Mouse (Mus musculus) brain, embryonic 14.5 days (tissue): ENCODE results near the gene Pinlyp. TPM values are rescaled to one million over a fixed set of nuclear protein-coding genes. Genes with fewer than 3 reads are reported as not detected.

Experiments used
- DNase-seq: peaks from one replicate; pipeline ENCODE4 v3.0.0-alpha.2; 2011; ENCODE audit warnings: low read depth
- CTCF ChIP-seq: fragments of 200-500 bp; IDR thresholded peaks from 2 replicates; pipeline ENCODE4 v1.5.1; 2012; ENCODE audit warnings: inconsistent platforms, mild to moderate bottlenecking, moderate library complexity, borderline replicate concordance; ENCODE audit not compliant: insufficient read depth, insufficient read length; ENCODE audit errors: extremely low read depth
- POLR2A ChIP-seq: fragments of 200-500 bp; IDR thresholded peaks from 2 replicates; pipeline ENCODE4 v1.6.1; 2012; ENCODE audit warnings: mild to moderate bottlenecking, inconsistent platforms, borderline replicate concordance; ENCODE audit not compliant: poor library complexity, insufficient read depth, insufficient read length, severe bottlenecking; ENCODE audit errors: extremely low read depth
- polyA plus RNA-seq: library from polyadenylated mRNA; depleted of rRNA; stranded (reverse); fragments of >200 nt; gene quantifications from 2 replicates; pipeline ENCODE4 v1.2.3, GENCODE M21; 2012

Pinlyp gene
- polyA plus RNA-seq, 1 experiment, result 0.21 TPM

DNA sequence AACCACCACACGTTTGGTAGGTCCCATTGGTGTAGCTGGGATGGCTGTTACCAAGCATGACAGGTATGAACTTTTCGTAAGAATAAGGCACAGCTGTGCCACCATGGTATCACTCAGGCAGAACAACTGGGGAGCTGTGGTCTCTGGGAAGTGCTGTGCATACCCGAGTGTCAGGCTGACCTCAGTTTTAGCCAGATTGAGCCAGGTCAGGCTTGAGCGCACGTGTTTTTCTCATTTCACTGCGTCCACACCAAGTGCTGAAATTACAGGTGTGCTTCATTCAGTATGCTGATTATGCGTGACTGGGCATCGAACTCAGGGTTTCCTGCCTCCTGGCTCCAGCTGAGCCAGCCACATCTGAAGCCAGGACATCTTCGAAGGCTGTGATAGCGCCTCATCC is 9.9 kb upstream of the Pinlyp start:
- no peak for DNase-seq
- TF ChIP-seq POLR2A, result no peak
- TF ChIP-seq CTCF, result no peak

DNA sequence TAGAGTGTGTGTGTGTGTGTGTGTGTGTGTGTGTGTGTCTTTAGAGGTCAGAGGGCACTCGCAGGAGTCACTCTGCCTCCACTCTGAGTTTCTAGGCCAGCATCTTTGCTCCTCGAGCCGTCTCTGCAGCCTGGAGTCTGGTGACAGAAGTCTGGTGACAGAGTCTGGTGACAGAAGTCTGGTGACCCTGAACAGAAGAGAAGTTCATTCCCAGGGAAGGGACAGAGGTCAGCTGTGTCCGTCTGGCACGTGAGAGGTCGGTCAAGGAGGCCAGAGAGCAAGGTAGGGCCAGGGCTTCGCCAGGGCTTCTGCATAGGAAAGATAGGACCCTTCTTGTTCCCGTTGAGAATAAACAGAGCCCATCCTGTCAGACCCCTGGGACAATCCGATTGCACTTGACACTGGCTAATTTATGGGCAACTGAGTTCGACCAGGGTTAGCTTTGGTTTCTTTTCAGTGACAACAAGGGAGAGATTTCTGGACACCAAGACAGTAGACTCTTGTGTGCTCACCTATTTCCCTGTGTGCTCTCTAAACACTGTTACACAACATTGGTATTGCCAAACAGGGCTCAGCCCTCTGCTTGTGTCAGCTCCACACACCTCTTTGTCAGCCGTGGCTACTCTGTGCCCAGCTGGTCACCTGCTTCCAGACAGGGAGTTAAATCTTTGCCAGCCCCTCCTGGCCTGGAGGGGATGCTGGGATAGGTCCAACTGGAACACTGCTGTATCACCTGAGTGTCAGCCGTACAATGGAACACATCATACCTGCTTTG is 6.3 kb upstream of the Pinlyp start:
- no peak for DNase-seq
- TF ChIP-seq POLR2A, result no peak
- no peak for TF ChIP-seq CTCF

DNA sequence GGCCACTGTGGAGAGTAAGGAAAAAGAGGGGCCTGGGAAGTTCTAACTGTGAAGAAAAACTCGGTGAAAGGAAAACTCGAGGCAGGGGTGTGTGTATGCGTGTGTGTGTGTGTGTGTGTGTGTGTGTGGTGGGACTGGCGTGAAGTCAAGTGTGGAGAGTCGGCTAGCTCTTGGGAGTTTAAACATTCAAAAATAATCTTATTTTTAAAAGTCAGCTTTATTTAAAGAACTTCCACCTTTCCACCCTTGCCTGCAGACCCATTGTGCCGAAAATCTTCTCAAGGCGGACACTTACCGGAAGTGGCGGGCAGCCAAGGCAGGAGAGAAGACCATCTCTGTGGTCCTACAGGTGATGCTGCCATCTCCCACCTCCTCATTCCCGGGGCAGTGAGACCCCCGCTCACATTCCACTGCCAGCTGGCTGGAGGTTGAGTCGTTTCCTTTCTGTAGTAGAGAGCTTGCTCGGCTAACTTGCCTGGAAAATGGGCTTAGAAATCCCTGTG is 1.7 kb upstream of the Pinlyp start:
- no peak for DNase-seq
- TF ChIP-seq POLR2A, result no peak
- TF ChIP-seq CTCF, result no peak

DNA sequence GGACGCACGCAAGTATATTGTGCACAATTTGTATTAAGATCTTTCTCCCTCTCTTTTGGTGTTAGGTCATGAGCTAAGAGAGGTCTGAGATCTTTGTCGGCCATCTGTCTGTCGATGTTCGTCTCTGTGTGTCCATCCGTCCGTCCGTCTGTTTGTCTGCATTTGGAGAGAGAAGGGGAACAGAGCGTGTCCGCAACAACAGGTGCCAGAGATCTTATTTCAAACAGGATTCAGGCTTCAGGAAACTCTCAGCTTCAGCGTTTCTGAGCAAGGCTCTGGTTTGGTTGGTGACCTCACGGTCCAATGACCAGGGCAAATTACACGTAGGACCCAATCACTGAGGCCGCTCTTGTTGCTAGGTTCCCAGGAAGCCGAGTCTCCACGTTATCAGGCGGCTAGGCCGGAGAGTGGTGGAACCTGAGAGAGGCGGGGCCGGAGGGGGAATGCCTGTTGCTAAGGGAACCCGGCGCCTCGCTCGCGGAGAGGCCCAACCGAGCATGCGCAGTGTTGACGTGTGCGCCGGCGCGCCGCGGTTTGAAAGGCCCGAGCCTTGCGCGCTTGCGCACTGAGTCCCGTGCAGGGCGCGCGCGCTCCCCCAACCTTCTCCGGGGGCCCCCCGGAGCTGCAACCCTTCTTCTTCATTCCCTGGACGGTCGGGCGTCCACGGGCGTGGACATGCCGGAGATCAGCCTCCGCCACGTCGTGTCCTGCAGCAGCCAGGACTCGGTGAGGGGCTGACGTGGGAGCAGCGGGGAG is 894 bp upstream of the Pinlyp start:
- peak; percentile 99 for DNase-seq
- TF ChIP-seq POLR2A (peak; percentile 40; the same call in 1 of the 2 replicates), CTCF (no peak)

DNA sequence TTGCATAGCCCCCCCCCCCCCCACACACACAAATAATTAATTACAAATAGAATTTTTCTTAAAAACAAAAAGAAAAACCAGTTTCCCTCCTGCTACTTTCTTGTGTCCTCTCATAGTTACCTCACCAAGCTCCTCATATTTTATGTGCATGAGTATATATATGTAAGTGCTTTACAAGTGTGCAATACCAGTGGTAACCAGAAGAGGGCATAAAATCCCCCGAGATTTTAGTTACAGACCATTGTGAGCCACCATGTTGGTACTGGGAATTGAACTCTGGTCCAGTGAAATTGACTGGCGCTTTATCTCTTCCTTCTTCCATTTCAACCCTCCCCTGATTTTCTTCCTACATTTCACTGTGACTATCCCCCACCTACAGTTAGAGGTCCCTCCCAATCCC is 1.4 kb downstream of the Pinlyp start:
- DNase-seq, result no peak

DNA sequence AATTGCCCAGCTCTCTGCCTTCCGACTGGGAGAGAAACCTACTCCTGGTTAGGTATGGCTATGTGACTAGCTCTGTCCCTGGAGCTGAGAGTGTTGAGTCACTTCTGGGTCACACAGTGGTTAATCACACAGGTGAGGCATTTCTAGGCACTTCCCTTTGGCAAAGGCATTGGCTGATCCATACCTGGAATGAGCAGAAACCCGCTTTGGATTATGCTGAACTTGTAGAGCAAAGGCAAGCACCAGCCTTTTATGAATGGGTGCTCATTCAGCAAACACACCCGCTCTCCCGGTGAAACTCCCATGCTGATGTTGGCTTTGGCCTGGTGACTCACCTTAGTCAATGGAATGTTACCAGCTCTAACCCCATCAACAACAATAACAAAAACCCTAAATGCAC is 6.2 kb downstream of the Pinlyp start:
- no peak for DNase-seq
- no peak for TF ChIP-seq POLR2A
- no peak for TF ChIP-seq CTCF

More for the DNA sequence above, 1.4 kb downstream of the Pinlyp start:
- TF ChIP-seq POLR2A (no peak), CTCF (peak; percentile 23; the same call in 1 of the 2 replicates)

DNA sequence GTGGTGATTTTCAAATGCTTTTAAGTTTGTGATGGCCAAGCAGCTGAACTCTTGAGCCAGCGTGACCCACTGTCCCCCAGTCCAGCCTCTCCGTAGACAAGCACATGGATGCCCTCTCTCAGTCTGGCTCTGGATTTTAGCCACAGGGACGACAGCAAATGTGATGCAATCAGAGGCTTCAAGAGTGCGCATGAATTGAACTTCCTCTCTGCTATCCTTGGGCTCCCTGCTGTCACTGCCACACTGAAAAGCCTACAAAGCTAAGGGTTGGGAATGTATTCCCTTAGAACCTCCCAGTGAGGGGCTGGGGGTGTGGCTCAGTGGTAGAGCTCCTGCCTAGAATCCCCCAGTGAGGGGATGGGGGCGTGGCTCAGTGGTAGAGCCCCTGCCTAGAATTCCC is 7.2 kb downstream of the Pinlyp start:
- TF ChIP-seq CTCF (no peak), POLR2A (no peak)
- no peak for DNase-seq

DNA sequence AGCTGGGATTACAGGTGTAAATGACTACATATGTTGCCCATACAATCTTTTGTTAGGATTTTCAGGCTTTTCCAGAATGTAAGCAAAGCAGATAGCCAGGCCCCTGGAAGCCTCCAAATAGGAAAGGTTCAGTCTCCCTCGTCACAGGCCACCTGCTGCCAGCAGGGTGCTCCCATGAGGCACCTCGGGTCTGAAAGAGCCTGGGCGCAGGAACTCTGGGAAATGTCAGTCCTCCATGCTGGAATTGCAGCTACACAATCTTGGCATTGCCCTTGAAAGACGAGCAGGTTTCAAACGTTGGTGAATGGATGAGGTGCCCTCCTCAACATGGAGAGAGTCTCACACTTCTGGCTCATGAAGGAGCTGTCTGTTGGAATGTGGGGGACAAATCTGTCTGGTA is 7.8 kb downstream of the Pinlyp start:
- no peak for DNase-seq
- TF ChIP-seq POLR2A (no peak), CTCF (no peak)

DNA sequence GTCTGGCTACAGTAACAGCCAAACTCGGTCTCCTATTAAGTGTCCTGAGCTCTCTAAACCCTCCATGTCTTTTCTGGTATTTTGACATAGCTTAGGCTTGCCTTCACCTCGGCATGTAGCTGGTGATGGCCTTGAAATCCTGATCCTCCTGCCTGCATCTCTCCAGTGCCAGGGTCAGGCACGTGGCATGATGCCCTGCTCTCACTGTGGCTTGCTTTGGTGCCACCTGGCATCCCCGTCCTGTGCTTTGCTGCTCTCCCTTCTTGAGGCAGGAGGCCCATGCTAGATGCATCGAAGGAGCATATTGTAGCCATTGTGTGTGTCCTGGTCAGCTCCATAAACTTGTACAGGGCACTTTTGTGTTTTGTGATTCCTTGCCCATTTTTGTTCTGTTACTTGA is 8.3 kb downstream of the Pinlyp start:
- TF ChIP-seq CTCF, result no peak
- DNase-seq, result no peak

DNA sequence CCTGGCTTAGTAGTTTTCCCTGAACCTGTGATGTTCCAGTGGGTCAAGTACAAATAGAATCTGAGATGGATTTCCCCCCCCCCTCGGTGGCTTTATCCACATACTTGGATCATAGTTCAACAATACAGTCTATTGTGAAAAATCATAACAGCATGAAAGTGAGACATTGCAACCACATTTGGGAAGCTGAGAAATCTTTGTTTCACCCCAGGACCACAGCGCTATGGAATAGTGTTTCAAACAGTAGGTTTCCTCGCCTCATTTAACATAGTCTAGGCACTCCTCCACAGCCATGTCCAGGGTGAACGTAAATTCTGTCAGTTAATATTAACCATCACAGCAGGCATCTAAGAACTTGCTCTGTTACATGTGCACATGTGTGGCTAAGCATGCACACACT is 8.8 kb downstream of the Pinlyp start:
- no peak for DNase-seq
- TF ChIP-seq POLR2A (no peak), CTCF (no peak)

DNA sequence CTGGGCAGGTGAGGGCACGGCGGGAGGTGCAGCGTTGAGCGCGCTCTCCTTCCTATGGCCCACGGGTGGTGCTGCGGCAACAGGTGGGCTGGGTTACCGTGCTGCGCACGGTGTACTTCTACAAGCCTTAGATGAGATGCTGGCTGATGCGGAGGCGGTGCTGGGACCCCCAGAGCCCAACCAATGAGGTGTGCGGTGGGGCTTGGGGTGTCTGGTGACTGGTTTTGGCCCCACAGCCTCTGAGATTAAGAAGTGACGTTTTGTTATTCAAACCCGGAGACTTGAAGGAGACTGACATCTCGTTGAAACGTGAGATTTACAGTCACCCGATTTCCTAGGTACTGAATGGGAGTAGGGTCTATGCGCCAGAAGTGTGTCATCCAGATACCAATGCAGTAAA is 11.6 kb downstream of the Pinlyp start:
- TF ChIP-seq CTCF, result no peak
- TF ChIP-seq POLR2A, result no peak
- DNase-seq, result no peak
